Mouse (Mus musculus): Measurements from ENCODE around the gene Plgrkt. TPM values are rescaled to one million over a fixed set of nuclear protein-coding genes. Genes with fewer than 3 reads are reported as not detected.

Plgrkt gene
- total and polyA plus RNA-seq, 2 experiments from 2014 or later, result 53.5 to 55.6 TPM

GRCm38 (mm10) chr19:29410619-29411018, 43.4 kb upstream of the Plgrkt start, which contains the start of gene Pdcd1lg2:
Gene Pdcd1lg2, plus strand, starts transcription at chr19:29410919.
- no peaks in the 10 kb centered on the region for H3K9me3 ChIP-seq (replicated peaks; ENCODE audit: control insufficient read depth, low read length)
- H3K4me1 ChIP-seq (ENCODE audit: control insufficient read depth, insufficient read depth), result no peaks in the 10 kb centered on the region
- no peak for TF ChIP-seq CTCF (IDR thresholded peaks at IDR 0.05; ENCODE audit: low read depth)
- no peak for TF ChIP-seq EP300 (IDR thresholded peaks at IDR 0.05; ENCODE audit: low read depth)
- no peak for DNase-seq (ENCODE audit: low spot score)
- no peak within 1 kb of the TSS for H3K4me2 ChIP-seq (ENCODE audit: low read depth, low read length)
- H3K9ac ChIP-seq (replicated peaks; ENCODE audit: low read depth, low read length), result no peak within 1 kb of the TSS
- no peak for ATAC-seq (ENCODE audit: insufficient read depth, low read depth)
- H3K36me3 ChIP-seq (replicated peaks; ENCODE audit: control insufficient read depth, insufficient read depth, low read length), result no peaks in the 10 kb centered on the region
- no peak within 1 kb of the TSS for H3K27ac ChIP-seq (ENCODE audit: low read depth)
- H3K4me3 ChIP-seq (ENCODE audit: low read depth, low read length), result no peak within 1 kb of the TSS
- WGBS, result 80% methylated on average over 4 of the region's 4 CpGs
- H3K27me3 ChIP-seq (ENCODE audit: control insufficient read depth, insufficient read depth, low read length), result no peaks in the 10 kb centered on the region

- 86% methylated on average over 18 of the region's 18 CpGs for WGBS
- Histone ChIP-seq H3K4me2 (ENCODE audit: low read depth, low read length) (no peak overlapping the region), H3K9me3 (replicated peaks; ENCODE audit: control insufficient read depth, low read length) (no peaks in the 10 kb centered on the region), H3K9ac (replicated peaks; ENCODE audit: low read depth, low read length) (no peak overlapping the region), H3K27ac (ENCODE audit: low read depth) (no peak overlapping the region), H3K36me3 (replicated peaks; ENCODE audit: control insufficient read depth, insufficient read depth, low read length) (no peaks in the 10 kb centered on the region), H3K4me3 (ENCODE audit: low read depth, low read length) (no peak overlapping the region), H3K27me3 (ENCODE audit: control insufficient read depth, insufficient read depth, low read length) (no peaks in the 10 kb centered on the region), H3K4me1 (ENCODE audit: control insufficient read depth, insufficient read depth) (no peaks in the 10 kb centered on the region)
- TF ChIP-seq CTCF (IDR thresholded peaks at IDR 0.05; ENCODE audit: low read depth), result no peak
- no peak for TF ChIP-seq EP300 (IDR thresholded peaks at IDR 0.05; ENCODE audit: low read depth)
- no peak for ATAC-seq (ENCODE audit: insufficient read depth, low read depth)
- no peak for DNase-seq (ENCODE audit: low spot score)
Observed at GRCm38 (mm10) chr19:29406042-29407017, 39.1 kb upstream of the Plgrkt start.

GRCm38 (mm10) chr19:29405388-29405787, 38.2 kb upstream of the Plgrkt start:
- Histone ChIP-seq H3K9me3 (replicated peaks; ENCODE audit: control insufficient read depth, low read length) (no peaks in the 10 kb centered on the region), H3K27ac (ENCODE audit: low read depth) (no peak overlapping the region), H3K4me2 (ENCODE audit: low read depth, low read length) (no peak overlapping the region), H3K36me3 (replicated peaks; ENCODE audit: control insufficient read depth, insufficient read depth, low read length) (no peaks in the 10 kb centered on the region), H3K4me3 (ENCODE audit: low read depth, low read length) (no peak overlapping the region), H3K9ac (replicated peaks; ENCODE audit: low read depth, low read length) (no peak overlapping the region), H3K4me1 (ENCODE audit: control insufficient read depth, insufficient read depth) (no peaks in the 10 kb centered on the region), H3K27me3 (ENCODE audit: control insufficient read depth, insufficient read depth, low read length) (no peaks in the 10 kb centered on the region)
- TF ChIP-seq CTCF (IDR thresholded peaks at IDR 0.05; ENCODE audit: low read depth), result no peak
- no peak for TF ChIP-seq EP300 (IDR thresholded peaks at IDR 0.05; ENCODE audit: low read depth)
- no peak for ATAC-seq (ENCODE audit: insufficient read depth, low read depth)
- WGBS, result 23% methylated on average over 2 of the region's 2 CpGs
- no peak for DNase-seq (ENCODE audit: low spot score)

- no peaks in the 10 kb centered on the region for H3K4me1 ChIP-seq (ENCODE audit: control insufficient read depth, insufficient read depth)
- 0 out of 2 replicates have a peak, but pooled peaks cover 3% of the 10 kb centered on the region for H3K9me3 ChIP-seq (replicated peaks; ENCODE audit: control insufficient read depth, low read length)
- H3K4me2 ChIP-seq (ENCODE audit: low read depth, low read length), result no peak overlapping the region
- H3K36me3 ChIP-seq (replicated peaks; ENCODE audit: control insufficient read depth, insufficient read depth, low read length), result no peaks in the 10 kb centered on the region
- no peak for TF ChIP-seq CTCF (IDR thresholded peaks at IDR 0.05; ENCODE audit: low read depth)
- TF ChIP-seq EP300 (IDR thresholded peaks at IDR 0.05; ENCODE audit: low read depth), result no peak
- no peak for ATAC-seq (ENCODE audit: insufficient read depth, low read depth)
- H3K9ac ChIP-seq (replicated peaks; ENCODE audit: low read depth, low read length), result no peak overlapping the region
- H3K27me3 ChIP-seq (ENCODE audit: control insufficient read depth, insufficient read depth, low read length), result no peaks in the 10 kb centered on the region
- H3K27ac ChIP-seq (ENCODE audit: low read depth), result no peak overlapping the region
- H3K4me3 ChIP-seq (ENCODE audit: low read depth, low read length), result no peak overlapping the region
- WGBS, result 84% methylated on average over 4 of the region's 4 CpGs
- no peak for DNase-seq (ENCODE audit: low spot score)
Observed at GRCm38 (mm10) chr19:29403251-29403650, 36.1 kb upstream of the Plgrkt start.

GRCm38 (mm10) chr19:29402621-29403020, 35.4 kb upstream of the Plgrkt start:
- H3K9me3 ChIP-seq (replicated peaks; ENCODE audit: control insufficient read depth, low read length), result 0 out of 2 replicates have a peak, but pooled peaks cover 7% of the 10 kb centered on the region
- no peak for TF ChIP-seq CTCF (IDR thresholded peaks at IDR 0.05; ENCODE audit: low read depth)
- no peak for TF ChIP-seq EP300 (IDR thresholded peaks at IDR 0.05; ENCODE audit: low read depth)
- H3K27me3 ChIP-seq (ENCODE audit: control insufficient read depth, insufficient read depth, low read length), result no peaks in the 10 kb centered on the region
- H3K27ac ChIP-seq (ENCODE audit: low read depth), result no peak overlapping the region
- no peak overlapping the region for H3K4me3 ChIP-seq (ENCODE audit: low read depth, low read length)
- no peak overlapping the region for H3K4me2 ChIP-seq (ENCODE audit: low read depth, low read length)
- DNase-seq (ENCODE audit: low spot score), result no peak
- no peaks in the 10 kb centered on the region for H3K36me3 ChIP-seq (replicated peaks; ENCODE audit: control insufficient read depth, insufficient read depth, low read length)
- ATAC-seq (ENCODE audit: insufficient read depth, low read depth), result no peak
- WGBS, result 90% methylated on average over 4 of the region's 4 CpGs
- no peak overlapping the region for H3K9ac ChIP-seq (replicated peaks; ENCODE audit: low read depth, low read length)
- no peaks in the 10 kb centered on the region for H3K4me1 ChIP-seq (ENCODE audit: control insufficient read depth, insufficient read depth)

All from heart, postnatal 0 days (tissue).